Mouse (Mus musculus): ENCODE data around the gene Uck2. TPM values are rescaled to one million over a fixed set of nuclear protein-coding genes. Genes with fewer than 3 reads are reported as not detected.
A peak's percentile ranks its signal among the peaks of the same experiment; 100 is the strongest.

Uck2 gene
- polyA plus RNA-seq, 1 experiment from 2014 or later, result 71.2 TPM

- Histone ChIP-seq H3K27ac (ENCODE audit: low read depth, low read length) (no peak overlapping the region), H3K27me3 (ENCODE audit: control insufficient read depth, insufficient read depth, low read length) (no peaks in the 10 kb centered on the region), H3K4me1 (ENCODE audit: control insufficient read depth, insufficient read depth, low read length) (peaks cover 57% of the 10 kb centered on the region), H3K4me2 (no peak overlapping the region), H3K9me3 (replicated peaks; ENCODE audit: control insufficient read depth, low read length) (no peaks in the 10 kb centered on the region), H3K9ac (ENCODE audit: low read depth, low read length) (no peak overlapping the region), H3K4me3 (ENCODE audit: low read depth, low read length) (no peak overlapping the region), H3K36me3 (ENCODE audit: control insufficient read depth, insufficient read depth, low read length) (no peaks in the 10 kb centered on the region)
- WGBS (ENCODE audit: insufficient replicate concordance), result 71% methylated on average over 3 of the region's 3 CpGs
- no peak for ATAC-seq (replicated peaks; ENCODE audit: insufficient number of reproducible peaks, low FRiP score, low TSS enrichment)
Observed at GRCm38 (mm10) chr1:167241487-167241886, 43.6 kb downstream of the Uck2 start.

- H3K36me3 ChIP-seq (ENCODE audit: control insufficient read depth, insufficient read depth, low read length), result no peaks in the 10 kb centered on the region
- H3K9me3 ChIP-seq (replicated peaks; ENCODE audit: control insufficient read depth, low read length), result no peaks in the 10 kb centered on the region
- peaks cover 55% of the 10 kb centered on the region for H3K4me1 ChIP-seq (ENCODE audit: control insufficient read depth, insufficient read depth, low read length)
- 42% methylated on average over 5 of the region's 5 CpGs for WGBS (ENCODE audit: insufficient replicate concordance)
- H3K4me2 ChIP-seq, result no peak overlapping the region
- no peak overlapping the region for H3K27ac ChIP-seq (ENCODE audit: low read depth, low read length)
- H3K9ac ChIP-seq (ENCODE audit: low read depth, low read length), result no peak overlapping the region
- no peak overlapping the region for H3K4me3 ChIP-seq (ENCODE audit: low read depth, low read length)
- ATAC-seq (replicated peaks; ENCODE audit: insufficient number of reproducible peaks, low FRiP score, low TSS enrichment), result no peak
- no peaks in the 10 kb centered on the region for H3K27me3 ChIP-seq (ENCODE audit: control insufficient read depth, insufficient read depth, low read length)
Observed at GRCm38 (mm10) chr1:167240361-167240760, 44.8 kb downstream of the Uck2 start.

- Histone ChIP-seq H3K9me3 (replicated peaks; ENCODE audit: control insufficient read depth, low read length) (no peaks in the 10 kb centered on the region), H3K4me2 (no peak overlapping the region), H3K4me1 (ENCODE audit: control insufficient read depth, insufficient read depth, low read length) (peaks cover 50% of the 10 kb centered on the region), H3K27ac (ENCODE audit: low read depth, low read length) (no peak overlapping the region), H3K9ac (ENCODE audit: low read depth, low read length) (no peak overlapping the region), H3K36me3 (ENCODE audit: control insufficient read depth, insufficient read depth, low read length) (no peaks in the 10 kb centered on the region), H3K4me3 (ENCODE audit: low read depth, low read length) (no peak overlapping the region), H3K27me3 (ENCODE audit: control insufficient read depth, insufficient read depth, low read length) (no peaks in the 10 kb centered on the region)
- ATAC-seq (replicated peaks; ENCODE audit: insufficient number of reproducible peaks, low FRiP score, low TSS enrichment), result no peak
- 60% methylated on average over 12 of the region's 12 CpGs for WGBS (ENCODE audit: insufficient replicate concordance)
Observed at GRCm38 (mm10) chr1:167239916-167240315, 45.2 kb downstream of the Uck2 start.

- Histone ChIP-seq H3K4me3 (ENCODE audit: low read depth, low read length) (no peak overlapping the region), H3K4me1 (ENCODE audit: control insufficient read depth, insufficient read depth, low read length) (peaks cover 43% of the 10 kb centered on the region), H3K9ac (ENCODE audit: low read depth, low read length) (no peak overlapping the region), H3K36me3 (ENCODE audit: control insufficient read depth, insufficient read depth, low read length) (no peaks in the 10 kb centered on the region), H3K9me3 (replicated peaks; ENCODE audit: control insufficient read depth, low read length) (no peaks in the 10 kb centered on the region), H3K27me3 (ENCODE audit: control insufficient read depth, insufficient read depth, low read length) (no peaks in the 10 kb centered on the region), H3K4me2 (peak overlapping the region; percentile 20; the same call in 1 of the 2 replicates), H3K27ac (ENCODE audit: low read depth, low read length) (no peak overlapping the region)
- WGBS (ENCODE audit: insufficient replicate concordance), result 44% methylated on average over 11 of the region's 11 CpGs
- ATAC-seq (replicated peaks; ENCODE audit: insufficient number of reproducible peaks, low FRiP score, low TSS enrichment), result no peak
Observed at GRCm38 (mm10) chr1:167237798-167238197, 47.3 kb downstream of the Uck2 start.

GRCm38 (mm10) chr1:167236790-167237189, 48.3 kb downstream of the Uck2 start:
- Histone ChIP-seq H3K4me2 (no peak overlapping the region), H3K9ac (ENCODE audit: low read depth, low read length) (no peak overlapping the region), H3K9me3 (replicated peaks; ENCODE audit: control insufficient read depth, low read length) (no peaks in the 10 kb centered on the region), H3K36me3 (ENCODE audit: control insufficient read depth, insufficient read depth, low read length) (no peaks in the 10 kb centered on the region), H3K27me3 (ENCODE audit: control insufficient read depth, insufficient read depth, low read length) (no peaks in the 10 kb centered on the region), H3K27ac (ENCODE audit: low read depth, low read length) (no peak overlapping the region), H3K4me3 (ENCODE audit: low read depth, low read length) (no peak overlapping the region), H3K4me1 (ENCODE audit: control insufficient read depth, insufficient read depth, low read length) (peaks cover 37% of the 10 kb centered on the region)
- no peak for ATAC-seq (replicated peaks; ENCODE audit: insufficient number of reproducible peaks, low FRiP score, low TSS enrichment)
- WGBS (ENCODE audit: insufficient replicate concordance), result 54% methylated on average over 8 of the region's 8 CpGs

- Histone ChIP-seq H3K4me1 (ENCODE audit: control insufficient read depth, insufficient read depth, low read length) (peaks cover 20% of the 10 kb centered on the region), H3K4me3 (ENCODE audit: low read depth, low read length) (no peak overlapping the region), H3K27me3 (ENCODE audit: control insufficient read depth, insufficient read depth, low read length) (no peaks in the 10 kb centered on the region), H3K9ac (ENCODE audit: low read depth, low read length) (no peak overlapping the region), H3K27ac (ENCODE audit: low read depth, low read length) (no peak overlapping the region), H3K9me3 (replicated peaks; ENCODE audit: control insufficient read depth, low read length) (no peaks in the 10 kb centered on the region), H3K4me2 (no peak overlapping the region), H3K36me3 (ENCODE audit: control insufficient read depth, insufficient read depth, low read length) (no peaks in the 10 kb centered on the region; the same call in 1 of the 2 replicates)
- ATAC-seq (replicated peaks; ENCODE audit: insufficient number of reproducible peaks, low FRiP score, low TSS enrichment), result no peak
- WGBS (ENCODE audit: insufficient replicate concordance), result 88% methylated on average over 10 of the region's 10 CpGs
Observed at GRCm38 (mm10) chr1:167234344-167234743, 50.8 kb downstream of the Uck2 start.

GRCm38 (mm10) chr1:167232918-167233317, 52.2 kb downstream of the Uck2 start:
- H3K4me2 ChIP-seq, result no peak overlapping the region
- peaks cover 14% of the 10 kb centered on the region for H3K4me1 ChIP-seq (ENCODE audit: control insufficient read depth, insufficient read depth, low read length)
- WGBS (ENCODE audit: insufficient replicate concordance), result 81% methylated on average over 7 of the region's 7 CpGs
- no peaks in the 10 kb centered on the region for H3K9me3 ChIP-seq (replicated peaks; ENCODE audit: control insufficient read depth, low read length)
- H3K4me3 ChIP-seq (ENCODE audit: low read depth, low read length), result no peak overlapping the region
- no peak overlapping the region for H3K27ac ChIP-seq (ENCODE audit: low read depth, low read length)
- no peaks in the 10 kb centered on the region; the same call in 1 of the 2 replicates for H3K36me3 ChIP-seq (ENCODE audit: control insufficient read depth, insufficient read depth, low read length)
- H3K9ac ChIP-seq (ENCODE audit: low read depth, low read length), result no peak overlapping the region
- no peak for ATAC-seq (replicated peaks; ENCODE audit: insufficient number of reproducible peaks, low FRiP score, low TSS enrichment)
- H3K27me3 ChIP-seq (ENCODE audit: control insufficient read depth, insufficient read depth, low read length), result no peaks in the 10 kb centered on the region

- no peak for ATAC-seq (replicated peaks; ENCODE audit: insufficient number of reproducible peaks, low FRiP score, low TSS enrichment)
- no peak overlapping the region for H3K9ac ChIP-seq (ENCODE audit: low read depth, low read length)
Observed at GRCm38 (mm10) chr1:167231612-167232283, 53.4 kb downstream of the Uck2 start.

More at GRCm38 (mm10) chr1:167231612-167232283, 53.4 kb downstream of the Uck2 start:
- no peak overlapping the region for H3K27ac ChIP-seq (ENCODE audit: low read depth, low read length)
- H3K36me3 ChIP-seq (ENCODE audit: control insufficient read depth, insufficient read depth, low read length), result peaks cover 3% of the 10 kb centered on the region
- no peak overlapping the region for H3K4me3 ChIP-seq (ENCODE audit: low read depth, low read length)
- 0 out of 2 replicates have a peak, but pooled peaks cover 4% of the 10 kb centered on the region for H3K4me1 ChIP-seq (ENCODE audit: control insufficient read depth, insufficient read depth, low read length)
- no peak overlapping the region for H3K4me2 ChIP-seq
- H3K27me3 ChIP-seq (ENCODE audit: control insufficient read depth, insufficient read depth, low read length), result no peaks in the 10 kb centered on the region
- 74% methylated on average over 17 of the region's 17 CpGs for WGBS (ENCODE audit: insufficient replicate concordance)
- H3K9me3 ChIP-seq (replicated peaks; ENCODE audit: control insufficient read depth, low read length), result no peaks in the 10 kb centered on the region

Measured in heart, embryonic 11.5 days (tissue).